Comparison of ENCODE assay signal across 8 mouse cellular contexts in genomic region chr17:15380641-15381051, GRCm38 (mm10). TPM values are rescaled to one million over a fixed set of nuclear protein-coding genes. Genes with fewer than 3 reads are reported as not detected.
DNase-seq lines count a peak whose midpoint lies in the region; ATAC-seq and TF ChIP-seq lines count a peak whose summit lies in the region.

No protein-coding gene starts in this region.

- H3K27ac ChIP-seq in left cerebral cortex, adult 2 months = no peak overlapping the region
- H3K27ac ChIP-seq in bone marrow macrophage, adult 2 months (ENCODE audit: insufficient read depth, low read depth, low read length) = no peak overlapping the region
- no peak overlapping the region for H3K27ac ChIP-seq in heart, embryonic 12.5 days (ENCODE audit: poor library complexity, severe bottlenecking)
- H3K27ac ChIP-seq in kidney, embryonic 14.5 days (ENCODE audit: low read depth, low read length) = no peak overlapping the region
- no peak overlapping the region for H3K27ac ChIP-seq in lung, embryonic 15.5 days
- H3K27ac ChIP-seq in olfactory bulb, adult 2 months (ENCODE audit: insufficient read depth, low read depth, low read length) = no peak overlapping the region

- TF ChIP-seq POLR2A in bone marrow macrophage, adult 2 months (IDR thresholded peaks at IDR 0.05; ENCODE audit: borderline replicate concordance, low read depth, low read length) = no peak
- no peak for TF ChIP-seq POLR2A in olfactory bulb, adult 2 months (IDR thresholded peaks at IDR 0.05; ENCODE audit: insufficient read depth, low read depth, low read length)

- peak overlapping the region; percentile 46 for H3K4me3 ChIP-seq in left cerebral cortex, adult 2 months
- H3K4me3 ChIP-seq in bone marrow macrophage, adult 2 months (ENCODE audit: insufficient read depth, low read length) = peak overlapping the region; percentile 36
- H3K4me3 ChIP-seq in heart, embryonic 12.5 days = peak overlapping the region; percentile 51
- peak overlapping the region; percentile 38 for H3K4me3 ChIP-seq in kidney, embryonic 14.5 days (ENCODE audit: low read length)
- H3K4me3 ChIP-seq in lung, embryonic 15.5 days = peak overlapping the region; percentile 44
- peak overlapping the region; percentile 36 for H3K4me3 ChIP-seq in olfactory bulb, adult 2 months (ENCODE audit: insufficient read depth, low read depth, low read length)

- peak overlapping the region; percentile 79 for H3K4me2 ChIP-seq in heart, embryonic 12.5 days
- peak overlapping the region; percentile 64 for H3K4me2 ChIP-seq in kidney, embryonic 14.5 days (replicated peaks; ENCODE audit: low read depth, low read length)
- peak overlapping the region; percentile 88 for H3K4me2 ChIP-seq in lung, embryonic 15.5 days

- H3K9ac ChIP-seq in heart, embryonic 12.5 days = peak overlapping the region; percentile 54
- H3K9ac ChIP-seq in kidney, embryonic 14.5 days (ENCODE audit: low read depth, low read length) = peak overlapping the region; percentile 44
- no peak overlapping the region for H3K9ac ChIP-seq in lung, embryonic 15.5 days

- ATAC-seq in heart, embryonic 12.5 days (ENCODE audit: insufficient number of reproducible peaks, low FRiP score) = 0 out of 2 replicates have a peak, but pooled peaks have one; percentile 3
- peak; percentile 12; the same call in 1 of the 2 replicates for ATAC-seq in kidney, embryonic 14.5 days (ENCODE audit: low FRiP score, low TSS enrichment)
- ATAC-seq in lung, embryonic 15.5 days (ENCODE audit: borderline replicate concordance, extremely low read depth, low FRiP score, low TSS enrichment) = 0 out of 2 replicates have a peak, but pooled peaks have one; percentile 25

- DNase-seq in left cerebral cortex, adult 2 months (ENCODE audit: extremely low spot score in 1 of 2, low spot score in 2 of 2) = peak; percentile 39 to 54
- no peak for DNase-seq in left cerebral cortex, adult 11 months (ENCODE audit: low spot score)
- DNase-seq in cerebellum, adult 9-11 months = no peak

- no peak for TF ChIP-seq CTCF in left cerebral cortex, adult 2 months (IDR thresholded peaks at IDR 0.05)
- TF ChIP-seq CTCF in bone marrow macrophage, adult 2 months (IDR thresholded peaks at IDR 0.05; ENCODE audit: low read depth, low read length) = no peak
- no peak for TF ChIP-seq CTCF in olfactory bulb, adult 2 months (IDR thresholded peaks at IDR 0.05; ENCODE audit: insufficient read depth, low read depth, low read length)

- peaks cover 70% of the 10 kb centered on the region for H3K27me3 ChIP-seq in heart, embryonic 12.5 days (replicated peaks)
- H3K27me3 ChIP-seq in kidney, embryonic 14.5 days (ENCODE audit: control insufficient read depth, insufficient read depth, low read length) = peaks cover 26% of the 10 kb centered on the region
- peaks cover 75% of the 10 kb centered on the region for H3K27me3 ChIP-seq in lung, embryonic 15.5 days

- H3K9me3 ChIP-seq in heart, embryonic 12.5 days (replicated peaks) = no peaks in the 10 kb centered on the region
- no peaks in the 10 kb centered on the region for H3K9me3 ChIP-seq in kidney, embryonic 14.5 days (ENCODE audit: control insufficient read depth, low read length)
- H3K9me3 ChIP-seq in lung, embryonic 15.5 days = no peaks in the 10 kb centered on the region

- peaks cover 4% of the 10 kb centered on the region for H3K4me1 ChIP-seq in bone marrow macrophage, adult 2 months (ENCODE audit: control insufficient read depth, insufficient read depth, low read length)
- peaks cover 23% of the 10 kb centered on the region; the same call in 1 of the 2 replicates for H3K4me1 ChIP-seq in heart, embryonic 12.5 days (replicated peaks)
- 0 out of 2 replicates have a peak, but pooled peaks cover 17% of the 10 kb centered on the region for H3K4me1 ChIP-seq in kidney, embryonic 14.5 days (ENCODE audit: control insufficient read depth, insufficient read depth, low read length)
- H3K4me1 ChIP-seq in lung, embryonic 15.5 days = peaks cover 23% of the 10 kb centered on the region
- peaks cover 14% of the 10 kb centered on the region for H3K4me1 ChIP-seq in olfactory bulb, adult 2 months (ENCODE audit: control insufficient read depth, insufficient read depth, low read length)

- intact Hi-C loops in left cerebral cortex, adult 2 months (cut with DNase I) = loop anchor here (2.0 kb wide), 1 partner anchor 14 kb away; no protein-coding TSS in a partner anchor

- under 1% methylated on average over 27 of the region's 27 CpGs for WGBS in heart, embryonic 12.5 days
- 1% methylated on average over 27 of the region's 27 CpGs for WGBS in kidney, embryonic 14.5 days
- WGBS in lung, embryonic 15.5 days = 0% methylated on average over 27 of the region's 27 CpGs
- WGBS in olfactory bulb, adult 2 months = 1% methylated on average over 27 of the region's 27 CpGs

- H3K36me3 ChIP-seq in heart, embryonic 12.5 days = no peaks in the 10 kb centered on the region
- no peaks in the 10 kb centered on the region for H3K36me3 ChIP-seq in kidney, embryonic 14.5 days (ENCODE audit: control insufficient read depth, insufficient read depth, low read length)
- no peaks in the 10 kb centered on the region for H3K36me3 ChIP-seq in lung, embryonic 15.5 days

RNA-seq across cellular contexts. Expression of gene Dll1, which starts 4.0 kb away (rescaled TPM):
- 1 to 10 TPM; 4.8 to 7.1 TPM for total RNA-seq in left cerebral cortex, adult 2 months (2021)
- not detected in 2 replicates for polyA plus RNA-seq in bone marrow macrophage, adult 2 months (2012; ENCODE audit: insufficient read depth, insufficient read length, missing spikeins)
- 10.1 and 11.8 TPM in 2 replicates for polyA plus RNA-seq in heart, embryonic 12.5 days (2016; fragmentation: Nextera tagmentation; extraction: Ambion mirVana)
- 16.4 and 24.6 TPM in 2 replicates for polyA plus RNA-seq in kidney, embryonic 14.5 days (2014; fragmentation: Nextera tagmentation; extraction: Ambion mirVana)
- 4.5 and 6.4 TPM in 2 replicates for polyA plus RNA-seq in lung, embryonic 15.5 days (2015; fragmentation: Nextera tagmentation; extraction: Ambion mirVana)
- not detected in 2 replicates for polyA plus RNA-seq in olfactory bulb, adult 2 months (2012; ENCODE audit: insufficient read depth, insufficient read length, low replicate concordance, missing spikeins)

RNA-seq across cellular contexts. Expression of gene Fam120b, which starts 15.4 kb away (rescaled TPM):
- 10 to 100 TPM; 45.3 to 46.1 TPM for total RNA-seq in left cerebral cortex, adult 2 months (2021)
- 21.8 and 22.7 TPM in 2 replicates for polyA plus RNA-seq in bone marrow macrophage, adult 2 months (2012; ENCODE audit: insufficient read depth, insufficient read length, missing spikeins)
- 17.2 and 17.3 TPM in 2 replicates for polyA plus RNA-seq in heart, embryonic 12.5 days (2016; fragmentation: Nextera tagmentation; extraction: Ambion mirVana)
- polyA plus RNA-seq in kidney, embryonic 14.5 days (2014; fragmentation: Nextera tagmentation; extraction: Ambion mirVana) = 18.8 and 29.4 TPM in 2 replicates
- polyA plus RNA-seq in lung, embryonic 15.5 days (2015; fragmentation: Nextera tagmentation; extraction: Ambion mirVana) = 26.1 and 26.8 TPM in 2 replicates
- polyA plus RNA-seq in olfactory bulb, adult 2 months (2012; ENCODE audit: insufficient read depth, insufficient read length, low replicate concordance, missing spikeins) = not detected in 2 replicates

Comparison
In these comparisons a context has a peak if more than half of its experiments do, and no peak if none do; other contexts are left out.
1. DNase-seq: peak in left cerebral cortex, adult 2 months (2 of 2); none in left cerebral cortex, adult 11 months (single experiment) and cerebellum, adult 9-11 months (single experiment).
2. Peak in every context shown above with its lines, with median percentiles within 50 percentile points of each other: H3K4me3 ChIP-seq, ATAC-seq and H3K4me2 ChIP-seq.